Mouse (Mus musculus) kidney, embryonic 16.5 days (tissue): ENCODE data around the gene Strip1. TPM values are rescaled to one million over a fixed set of nuclear protein-coding genes. Genes with fewer than 3 reads are reported as not detected.

Experiments used
- ATAC-seq: fragments of 200-750 bp; cut with Nextera tagmentation; 2 replicates; pipeline ENCODE4 v1.8.0; 2017; ENCODE audit warnings: moderate TSS enrichment; ENCODE audit not compliant: low FRiP score, low TSS enrichment
- H3K27ac ChIP-seq: fragments of 300-500 bp; sonication (generic); 2 replicates; pipeline ENCODE4 v1.5.1; 2014; ENCODE audit warnings: low read length
- H3K27me3 ChIP-seq: fragments of 300-500 bp; sonication (generic); 2 replicates; pipeline ENCODE4 v1.6.1; 2014; ENCODE audit warnings: low read length, control low read depth, mixed read lengths; ENCODE audit not compliant: insufficient read depth
- H3K36me3 ChIP-seq: fragments of 300-500 bp; sonication (generic); 2 replicates; pipeline ENCODE4 v1.6.1; 2014; ENCODE audit warnings: low read length, control low read depth, mixed read lengths; ENCODE audit not compliant: insufficient read depth
- H3K4me1 ChIP-seq: fragments of 300-500 bp; sonication (generic); 2 replicates; pipeline ENCODE4 v1.6.1; 2014; ENCODE audit warnings: low read length, control low read depth, mixed read lengths; ENCODE audit not compliant: insufficient read depth
- H3K4me2 ChIP-seq: fragments of 300-500 bp; sonication (generic); replicated peaks from 2 replicates; pipeline ENCODE4 v1.6.1; 2014; ENCODE audit warnings: low read depth, low read length
- H3K4me3 ChIP-seq: fragments of 300-500 bp; sonication (generic); 2 replicates; pipeline ENCODE4 v1.5.1; 2014; ENCODE audit warnings: mild to moderate bottlenecking, low read length
- H3K9ac ChIP-seq: fragments of 300-500 bp; sonication (generic); replicated peaks from 2 replicates; pipeline ENCODE4 v1.6.1; 2014; ENCODE audit warnings: low read length
- H3K9me3 ChIP-seq: fragments of 300-500 bp; sonication (generic); 2 replicates; pipeline ENCODE4 v1.6.1; 2016; ENCODE audit warnings: low read length, control low read depth
- WGBS: fragments of 180-500 bp; shearing (Covaris S2); extraction: QIAGEN DNeasy Blood & Tissue Kit; methylation state at CpG from one replicate; pipeline ENCODE4 v1.1.7; 2014; 5-methylcytosine and 5-hydroxymethylcytosine counted together
- polyA plus RNA-seq: library from polyadenylated mRNA; unstranded; fragments of >200 nt; fragmentation: Nextera tagmentation; extraction: Ambion mirVana; gene quantifications from 2 replicates; pipeline ENCODE4 v1.2.1, GENCODE M21; 2015

Strip1 gene
- polyA plus RNA-seq, 1 experiment from 2014 or later, result 46.8 TPM

DNA sequence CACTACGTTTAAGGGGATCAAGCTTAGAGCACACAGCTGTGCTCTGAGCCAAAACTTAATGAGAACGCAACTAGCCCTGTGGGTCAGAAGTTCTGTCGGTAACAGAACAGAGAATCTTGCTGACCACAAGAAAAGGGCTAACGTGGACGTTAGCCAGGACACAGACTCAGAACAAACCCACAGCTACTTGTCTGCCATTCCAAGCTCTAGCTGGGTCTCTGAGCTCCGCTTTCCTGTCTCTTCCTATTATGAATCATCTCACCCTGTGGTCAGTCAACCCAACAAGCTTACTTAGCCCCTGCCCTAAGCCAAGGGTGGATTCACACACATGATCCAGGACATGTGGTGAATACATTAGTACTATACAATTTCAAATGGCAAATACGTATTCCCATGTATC lies 63.7 kb downstream of the Strip1 start:
- no peak overlapping the region for H3K27ac ChIP-seq
- H3K27me3 ChIP-seq, result peaks cover 27% of the 10 kb centered on the region; the same call in 1 of the 2 replicates
- no peak overlapping the region for H3K4me3 ChIP-seq
- no peaks in the 10 kb centered on the region for H3K4me1 ChIP-seq
- H3K9ac ChIP-seq, result no peak overlapping the region
- H3K36me3 ChIP-seq, result no peaks in the 10 kb centered on the region
- ATAC-seq, result no peak
- H3K9me3 ChIP-seq, result no peaks in the 10 kb centered on the region
- H3K4me2 ChIP-seq, result no peak overlapping the region
- WGBS, result 69% methylated on average over 7 of the region's 7 CpGs

DNA sequence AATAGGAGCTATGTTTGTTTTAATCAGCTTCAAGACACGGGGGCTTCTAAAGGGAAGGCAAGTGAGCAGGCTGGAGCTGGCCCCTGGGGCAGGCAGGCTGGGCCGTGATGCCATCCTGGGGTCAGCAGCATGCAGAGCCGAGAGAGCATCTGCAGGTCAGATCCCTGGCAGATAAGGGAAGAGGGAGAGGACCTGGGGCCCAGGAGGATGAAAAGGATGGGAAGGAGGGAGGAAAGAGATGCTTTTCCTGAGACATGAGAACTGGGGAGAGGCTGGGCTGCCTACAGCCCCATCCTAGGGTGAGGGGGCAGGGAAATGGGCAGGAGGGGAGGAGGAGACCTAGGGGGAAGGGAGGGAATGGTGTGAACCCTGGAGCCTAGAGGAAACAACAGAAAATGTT lies 66.2 kb downstream of the Strip1 start:
- peaks cover 31% of the 10 kb centered on the region for H3K27me3 ChIP-seq

DNA sequence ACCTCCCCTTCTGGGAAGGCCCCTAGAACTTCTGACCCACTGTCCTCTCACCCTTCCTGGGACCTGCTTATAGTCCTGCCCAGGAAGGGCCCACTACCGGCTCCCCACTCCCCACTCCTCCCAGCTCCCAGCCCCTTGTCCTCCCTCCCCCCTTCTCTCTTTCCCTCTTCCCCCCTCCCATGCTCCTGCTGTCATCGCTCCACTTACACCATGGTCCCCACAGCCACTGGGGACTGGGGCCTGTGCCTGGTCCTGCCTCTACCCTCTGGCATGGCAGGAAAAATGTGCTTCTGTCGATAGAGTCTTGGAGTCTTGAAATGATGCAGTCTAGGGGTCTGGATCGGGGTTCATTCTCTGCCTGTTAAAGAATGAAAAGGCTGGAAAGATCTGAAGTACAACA lies 67.6 kb downstream of the Strip1 start:
- ATAC-seq, result no peak
- Histone ChIP-seq H3K9ac (no peak overlapping the region), H3K4me2 (no peak overlapping the region), H3K9me3 (no peaks in the 10 kb centered on the region), H3K27ac (no peak overlapping the region), H3K36me3 (no peaks in the 10 kb centered on the region), H3K27me3 (peaks cover 29% of the 10 kb centered on the region), H3K4me3 (no peak overlapping the region), H3K4me1 (peaks cover 2% of the 10 kb centered on the region; the same call in 1 of the 2 replicates)
- WGBS, result 42% methylated on average over 4 of the region's 4 CpGs

More for the DNA sequence above, 66.2 kb downstream of the Strip1 start:
- H3K4me1 ChIP-seq, result peaks cover 2% of the 10 kb centered on the region; the same call in 1 of the 2 replicates
- 0 out of 2 replicates have a peak overlapping the region, but pooled peaks have one; percentile 12 for H3K9ac ChIP-seq
- WGBS, result 17% methylated on average over 3 of the region's 3 CpGs
- no peak overlapping the region for H3K4me2 ChIP-seq
- H3K9me3 ChIP-seq, result no peaks in the 10 kb centered on the region
- H3K4me3 ChIP-seq, result no peak overlapping the region
- H3K36me3 ChIP-seq, result no peaks in the 10 kb centered on the region
- ATAC-seq, result no peak
- H3K27ac ChIP-seq, result no peak overlapping the region

DNA sequence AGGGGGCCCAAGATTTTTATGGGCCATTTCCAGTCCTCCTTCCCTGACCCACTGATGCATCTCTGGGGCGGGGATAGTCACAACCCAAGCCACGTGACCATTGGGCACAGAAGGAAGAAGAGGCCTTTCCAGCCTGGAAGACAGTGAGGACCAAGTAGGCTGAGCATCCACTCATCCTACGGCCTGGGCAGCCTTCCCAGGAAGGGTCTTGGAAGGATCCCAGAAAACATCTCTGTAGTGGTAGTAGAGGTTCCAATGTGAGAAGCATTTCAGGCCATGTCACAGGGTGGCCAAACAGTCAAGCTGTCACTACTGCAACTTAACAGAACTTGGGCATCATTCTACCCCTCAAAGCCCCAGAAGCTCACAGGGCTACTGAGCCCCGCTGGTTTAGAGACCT lies 68.9 kb downstream of the Strip1 start:
- no peak for ATAC-seq
- Histone ChIP-seq H3K9me3 (no peaks in the 10 kb centered on the region), H3K9ac (no peak overlapping the region), H3K4me1 (peaks cover 2% of the 10 kb centered on the region; the same call in 1 of the 2 replicates), H3K36me3 (no peaks in the 10 kb centered on the region), H3K27me3 (peaks cover 28% of the 10 kb centered on the region), H3K4me2 (no peak overlapping the region), H3K27ac (no peak overlapping the region), H3K4me3 (no peak overlapping the region)
- 57% methylated on average over 4 of the region's 4 CpGs for WGBS

Other genes with a start within 250 kb of the Strip1 start
- gene Kcnc4, start 172.1 kb downstream of the Strip1 start, polyA plus RNA-seq, result 0.15 and 0.24 TPM in 2 replicates
- 2.8 and 3.8 TPM in 2 replicates for gene Slc6a17, start 113.7 kb downstream of the Strip1 start, polyA plus RNA-seq
- gene Ubl4b, start 76.6 kb downstream of the Strip1 start, polyA plus RNA-seq, result not detected in 2 replicates
- 0.09 TPM in 1 of 2 replicates, not detected in the other for gene Alx3, start 36.7 kb downstream of the Strip1 start, polyA plus RNA-seq
- not detected in 2 replicates for gene Gm10961, start 372 bp downstream of the Strip1 start, polyA plus RNA-seq
- 95.7 and 96.1 TPM in 2 replicates for gene Ahcyl1, start 64.9 kb upstream of the Strip1 start, polyA plus RNA-seq
- 9.0 and 9.4 TPM in 2 replicates for gene Csf1, start 128.8 kb upstream of the Strip1 start, polyA plus RNA-seq
- gene Eps8l3, start 245.5 kb upstream of the Strip1 start, polyA plus RNA-seq, result not detected in 2 replicates